Mouse (Mus musculus): ENCODE data around the gene Cpne5. TPM values are rescaled to one million over a fixed set of nuclear protein-coding genes. Genes with fewer than 3 reads are reported as not detected.

The Cpne5 gene
- polyA plus RNA-seq, 1 experiment: 0.16 TPM

GRCm38 (mm10) chr17:29246602-29247001 lies 8.6 kb upstream of the Cpne5 start:
- no peaks in the 10 kb centered on the region for H3K79me3 ChIP-seq (ENCODE audit: low read depth)
- no peaks in the 10 kb centered on the region for H3K79me2 ChIP-seq (ENCODE audit: control insufficient read depth, insufficient read depth)
- H3K27me3 ChIP-seq (ENCODE audit: control insufficient read depth, insufficient read depth, insufficient read length): no peaks in the 10 kb centered on the region
- H3ac ChIP-seq (ENCODE audit: control insufficient read depth, insufficient read length, low read depth): no peak overlapping the region
- peaks cover 20% of the 10 kb centered on the region for H3K36me3 ChIP-seq (ENCODE audit: control insufficient read depth, insufficient read depth)
- TF ChIP-seq MYOD1 (IDR thresholded peaks at IDR 0.05; ENCODE audit: control insufficient read depth, insufficient read length, low read depth): no peak
- peak; percentile 20 for TF ChIP-seq CTCF (IDR thresholded peaks at IDR 0.05; ENCODE audit: control insufficient read depth, insufficient read depth, insufficient read length)
- no peak overlapping the region for H3K4me3 ChIP-seq (ENCODE audit: insufficient read depth, poor library complexity, severe bottlenecking)

GRCm38 (mm10) chr17:29245725-29246124 lies 7.8 kb upstream of the Cpne5 start:
- H3K27me3 ChIP-seq (ENCODE audit: control insufficient read depth, insufficient read depth, insufficient read length): no peaks in the 10 kb centered on the region
- no peaks in the 10 kb centered on the region for H3K79me2 ChIP-seq (ENCODE audit: control insufficient read depth, insufficient read depth)
- no peaks in the 10 kb centered on the region for H3K79me3 ChIP-seq (ENCODE audit: low read depth)
- H3K36me3 ChIP-seq (ENCODE audit: control insufficient read depth, insufficient read depth): peaks cover 12% of the 10 kb centered on the region
- TF ChIP-seq MYOD1 (IDR thresholded peaks at IDR 0.05; ENCODE audit: control insufficient read depth, insufficient read length, low read depth): no peak
- no peak for TF ChIP-seq FOSL1 (IDR thresholded peaks at IDR 0.05; ENCODE audit: insufficient read depth, low read length, poor library complexity, severe bottlenecking)
- no peak for TF ChIP-seq MYOG (IDR thresholded peaks at IDR 0.05; ENCODE audit: control insufficient read depth, extremely low read depth, insufficient read length)
- no peak for TF ChIP-seq USF1 (IDR thresholded peaks at IDR 0.05; ENCODE audit: low read depth)
- no peak for TF ChIP-seq CTCF (IDR thresholded peaks at IDR 0.05; ENCODE audit: control insufficient read depth, insufficient read depth, insufficient read length)
- TF ChIP-seq CEBPB (IDR thresholded peaks at IDR 0.05; ENCODE audit: low read depth): no peak
- no peak for TF ChIP-seq MAX (IDR thresholded peaks at IDR 0.05)
- no peak overlapping the region for H3K4me3 ChIP-seq (ENCODE audit: insufficient read depth, poor library complexity, severe bottlenecking)
- no peak overlapping the region for H3ac ChIP-seq (ENCODE audit: control insufficient read depth, insufficient read length, low read depth)

- no peak overlapping the region for H3K4me3 ChIP-seq (ENCODE audit: insufficient read depth, poor library complexity, severe bottlenecking)
- peaks cover 7% of the 10 kb centered on the region for H3K36me3 ChIP-seq (ENCODE audit: control insufficient read depth, insufficient read depth)
- TF ChIP-seq USF1 (IDR thresholded peaks at IDR 0.05; ENCODE audit: low read depth): no peak
- TF ChIP-seq MAX (IDR thresholded peaks at IDR 0.05): no peak
- TF ChIP-seq FOSL1 (IDR thresholded peaks at IDR 0.05; ENCODE audit: insufficient read depth, low read length, poor library complexity, severe bottlenecking): no peak
- TF ChIP-seq CTCF (IDR thresholded peaks at IDR 0.05; ENCODE audit: control insufficient read depth, insufficient read depth, insufficient read length): no peak
- TF ChIP-seq MYOG (IDR thresholded peaks at IDR 0.05; ENCODE audit: control insufficient read depth, extremely low read depth, insufficient read length): no peak
- no peak for TF ChIP-seq MYOD1 (IDR thresholded peaks at IDR 0.05; ENCODE audit: control insufficient read depth, insufficient read length, low read depth)
- TF ChIP-seq CEBPB (IDR thresholded peaks at IDR 0.05; ENCODE audit: low read depth): no peak
- no peaks in the 10 kb centered on the region for H3K79me2 ChIP-seq (ENCODE audit: control insufficient read depth, insufficient read depth)
- no peaks in the 10 kb centered on the region for H3K79me3 ChIP-seq (ENCODE audit: low read depth)
- H3K27me3 ChIP-seq (ENCODE audit: control insufficient read depth, insufficient read depth, insufficient read length): no peaks in the 10 kb centered on the region
- H3ac ChIP-seq (ENCODE audit: control insufficient read depth, insufficient read length, low read depth): no peak overlapping the region
These were observed 6.9 kb upstream of the Cpne5 start for GRCm38 (mm10) chr17:29244912-29245311.

GRCm38 (mm10) chr17:29238421-29238945 lies 516 bp upstream of the Cpne5 start:
- peaks cover 58% of the 10 kb centered on the region for H3K27me3 ChIP-seq (ENCODE audit: control insufficient read depth, insufficient read depth, insufficient read length)
- no peak overlapping the region for H3K4me3 ChIP-seq (ENCODE audit: insufficient read depth, poor library complexity, severe bottlenecking)
- no peaks in the 10 kb centered on the region for H3K79me2 ChIP-seq (ENCODE audit: control insufficient read depth, insufficient read depth)
- TF ChIP-seq FOSL1 (IDR thresholded peaks at IDR 0.05; ENCODE audit: insufficient read depth, low read length, poor library complexity, severe bottlenecking): no peak
- no peak for TF ChIP-seq MYOG (IDR thresholded peaks at IDR 0.05; ENCODE audit: control insufficient read depth, extremely low read depth, insufficient read length)
- TF ChIP-seq CTCF (IDR thresholded peaks at IDR 0.05; ENCODE audit: control insufficient read depth, insufficient read depth, insufficient read length): no peak
- no peak for TF ChIP-seq USF1 (IDR thresholded peaks at IDR 0.05; ENCODE audit: low read depth)
- TF ChIP-seq CEBPB (IDR thresholded peaks at IDR 0.05; ENCODE audit: low read depth): no peak
- TF ChIP-seq MYOD1 (IDR thresholded peaks at IDR 0.05; ENCODE audit: control insufficient read depth, insufficient read length, low read depth): no peak
- TF ChIP-seq MAX (IDR thresholded peaks at IDR 0.05): no peak
- no peaks in the 10 kb centered on the region for H3K36me3 ChIP-seq (ENCODE audit: control insufficient read depth, insufficient read depth)
- no peak overlapping the region for H3ac ChIP-seq (ENCODE audit: control insufficient read depth, insufficient read length, low read depth)
- H3K79me3 ChIP-seq (ENCODE audit: low read depth): no peaks in the 10 kb centered on the region

GRCm38 (mm10) chr17:29237267-29237771 lies 648 bp downstream of the Cpne5 start:
- TF ChIP-seq MAX (IDR thresholded peaks at IDR 0.05): no peak
- Histone ChIP-seq H3K79me2 (ENCODE audit: control insufficient read depth, insufficient read depth) (no peaks in the 10 kb centered on the region), H3K36me3 (ENCODE audit: control insufficient read depth, insufficient read depth) (no peaks in the 10 kb centered on the region), H3K79me3 (ENCODE audit: low read depth) (no peaks in the 10 kb centered on the region), H3ac (ENCODE audit: control insufficient read depth, insufficient read length, low read depth) (no peak overlapping the region), H3K27me3 (ENCODE audit: control insufficient read depth, insufficient read depth, insufficient read length) (peaks cover 66% of the 10 kb centered on the region), H3K4me3 (ENCODE audit: insufficient read depth, poor library complexity, severe bottlenecking) (no peak overlapping the region)

GRCm38 (mm10) chr17:29236111-29236510 lies 1.9 kb downstream of the Cpne5 start:
- H3ac ChIP-seq (ENCODE audit: control insufficient read depth, insufficient read length, low read depth): no peak overlapping the region
- no peak for TF ChIP-seq CEBPB (IDR thresholded peaks at IDR 0.05; ENCODE audit: low read depth)
- TF ChIP-seq CTCF (IDR thresholded peaks at IDR 0.05; ENCODE audit: control insufficient read depth, insufficient read depth, insufficient read length): no peak
- no peak for TF ChIP-seq USF1 (IDR thresholded peaks at IDR 0.05; ENCODE audit: low read depth)
- no peak for TF ChIP-seq MYOD1 (IDR thresholded peaks at IDR 0.05; ENCODE audit: control insufficient read depth, insufficient read length, low read depth)
- TF ChIP-seq MYOG (IDR thresholded peaks at IDR 0.05; ENCODE audit: control insufficient read depth, extremely low read depth, insufficient read length): no peak
- TF ChIP-seq MAX (IDR thresholded peaks at IDR 0.05): no peak
- no peak for TF ChIP-seq FOSL1 (IDR thresholded peaks at IDR 0.05; ENCODE audit: insufficient read depth, low read length, poor library complexity, severe bottlenecking)
- H3K4me3 ChIP-seq (ENCODE audit: insufficient read depth, poor library complexity, severe bottlenecking): no peak overlapping the region
- H3K27me3 ChIP-seq (ENCODE audit: control insufficient read depth, insufficient read depth, insufficient read length): peaks cover 77% of the 10 kb centered on the region
- no peaks in the 10 kb centered on the region for H3K36me3 ChIP-seq (ENCODE audit: control insufficient read depth, insufficient read depth)
- no peaks in the 10 kb centered on the region for H3K79me2 ChIP-seq (ENCODE audit: control insufficient read depth, insufficient read depth)
- H3K79me3 ChIP-seq (ENCODE audit: low read depth): no peaks in the 10 kb centered on the region

Data from C2C12 (cell line).